Mouse (Mus musculus): Measurements from ENCODE around the gene Cfap74.
"Not testable (repeated sequence)": the region's sequence is repeated elsewhere in the genome, so short reads cannot be mapped to it uniquely, and the experiment has no call there.

Gene Cfap74

DNA sequence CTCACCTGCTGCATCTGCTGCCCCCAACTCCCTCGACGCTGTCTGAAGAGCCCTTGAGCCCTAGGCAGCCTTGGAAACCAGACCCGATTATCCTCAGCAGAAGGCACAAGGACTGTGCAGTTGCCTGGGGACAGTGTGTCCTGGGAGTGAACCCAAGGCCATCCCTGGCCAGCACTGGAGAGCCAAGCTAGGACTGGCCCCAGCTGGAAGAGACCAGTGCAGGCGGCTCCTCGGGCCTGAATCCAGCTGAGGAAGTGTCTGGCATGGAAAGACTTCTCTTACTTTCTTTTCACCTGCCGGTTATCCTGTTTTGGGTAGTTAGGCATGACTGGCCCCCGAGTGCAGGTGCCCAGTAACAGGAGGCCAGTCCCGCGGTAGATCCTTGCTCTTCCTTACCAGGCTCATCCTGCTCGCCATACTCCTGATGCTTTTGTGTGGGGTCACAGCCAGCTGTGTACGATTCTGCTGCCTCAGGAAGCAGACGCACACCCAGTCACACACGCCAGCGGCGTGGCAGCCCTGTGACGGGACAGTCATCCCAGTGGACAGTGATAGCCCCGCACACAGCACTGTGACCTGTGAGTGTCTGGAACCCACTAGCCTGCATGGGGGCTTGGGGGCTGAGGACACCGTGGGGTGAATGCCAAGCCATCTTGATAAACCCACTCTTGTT lies 60.7 kb downstream of the Cfap74 start:
- no peak for DNase-seq (ENCODE audit: low spot score in 2 of 2)

DNA sequence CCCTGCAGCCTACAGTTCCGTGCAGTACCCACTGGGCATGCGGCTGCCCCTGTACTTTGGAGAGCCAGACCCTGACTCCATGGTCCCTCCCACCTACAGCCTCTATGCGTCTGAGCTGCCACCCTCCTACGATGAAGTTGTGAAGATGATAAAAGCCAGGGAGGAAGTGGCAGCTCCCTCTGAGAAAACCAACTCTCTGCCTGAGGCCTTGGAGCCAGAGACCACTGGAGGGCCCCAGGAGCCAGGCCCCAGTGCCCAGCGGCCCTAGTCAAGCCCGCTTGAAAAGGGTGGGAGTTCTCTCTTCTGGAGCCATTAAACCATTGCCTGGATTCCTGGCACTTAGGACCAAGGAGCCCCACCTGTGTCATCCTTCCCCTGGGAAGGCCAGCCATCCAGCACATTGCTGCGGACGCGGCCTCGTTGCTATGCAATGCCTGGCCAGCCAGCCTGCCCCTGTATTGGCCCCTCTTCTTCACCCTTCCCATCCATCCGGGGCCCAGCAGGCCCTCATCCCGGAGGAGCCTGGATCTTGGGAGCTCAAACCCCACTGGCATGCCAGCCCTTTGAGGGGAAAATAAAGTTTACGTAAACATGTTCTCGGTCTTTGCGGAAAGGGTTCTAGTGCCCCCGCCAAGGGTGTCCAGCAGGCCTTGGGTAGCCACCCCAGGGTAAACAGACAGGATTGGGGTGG lies 61.4 kb downstream of the Cfap74 start:
- DNase-seq (ENCODE audit: low spot score in 2 of 2): no peak

DNA sequence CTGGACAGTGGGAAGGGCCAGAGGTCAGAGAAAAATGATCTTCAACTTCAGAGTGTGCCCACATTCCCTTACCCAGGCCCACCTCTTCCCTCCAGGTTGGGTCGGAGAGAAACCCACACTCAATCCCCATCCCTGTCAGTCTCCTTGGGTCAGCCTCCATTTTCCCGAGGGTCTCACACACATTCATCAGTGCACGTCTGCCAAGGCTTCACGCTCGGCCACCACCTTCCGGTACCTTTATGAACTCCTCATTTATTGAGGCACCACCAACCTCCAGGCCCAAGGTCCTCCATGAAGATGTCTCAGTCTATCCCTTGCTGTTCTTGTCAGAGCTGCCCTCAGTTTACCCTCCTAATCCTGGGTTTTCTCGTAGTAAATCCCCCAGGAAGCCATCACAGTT lies 62.0 kb downstream of the Cfap74 start:
- no peak for DNase-seq (ENCODE audit: low spot score in 2 of 2)

DNA sequence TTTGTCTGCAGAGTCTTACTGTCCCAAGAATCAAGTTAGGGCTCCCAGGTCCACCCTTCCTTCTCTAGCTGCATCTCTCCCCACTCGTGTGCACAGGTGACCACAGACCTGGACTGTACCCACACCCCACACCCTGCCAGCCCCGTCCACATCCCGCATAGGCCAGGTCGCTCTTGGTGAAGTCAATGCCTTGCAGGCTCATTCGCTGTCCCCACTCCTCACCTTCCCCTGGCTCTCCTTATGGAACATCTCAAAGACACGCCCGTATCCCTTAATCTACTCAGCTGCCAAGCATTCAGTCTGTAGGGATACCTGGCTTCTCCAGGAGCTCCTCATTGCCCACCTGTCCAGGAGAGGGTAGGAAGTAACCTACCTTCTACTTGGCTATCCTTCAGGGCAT lies 62.4 kb downstream of the Cfap74 start:
- no peak for DNase-seq (ENCODE audit: low spot score in 2 of 2)

DNA sequence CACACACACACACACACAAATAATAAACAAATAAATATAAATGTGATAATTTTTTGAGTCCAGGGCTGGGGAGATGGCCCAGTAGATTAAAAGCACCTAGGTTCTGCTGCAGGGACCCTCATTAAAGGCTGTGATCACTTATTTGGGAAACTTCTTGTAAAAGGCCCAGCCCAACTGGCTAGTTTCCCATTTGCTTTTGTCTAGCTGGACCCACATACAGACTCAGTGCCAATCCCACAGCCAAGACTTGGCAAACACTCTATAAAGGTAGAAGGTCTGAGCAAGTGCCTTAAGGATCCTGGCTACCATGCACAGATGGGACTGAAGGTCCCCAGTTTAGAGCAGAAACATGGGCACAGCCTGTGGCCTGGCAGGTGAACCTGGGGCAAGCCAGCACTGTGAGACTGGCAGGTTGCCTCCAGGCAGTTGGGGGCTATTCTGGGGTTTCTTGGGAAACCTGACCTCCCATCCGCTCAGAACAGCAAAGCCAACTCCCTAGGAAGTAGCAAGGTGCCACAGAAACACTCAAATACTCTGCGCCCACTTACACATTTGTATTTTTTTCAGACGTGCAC lies 63.8 kb downstream of the Cfap74 start:
- DNase-seq (ENCODE audit: low spot score in 2 of 2): no peak

GRCm38 (mm10) chr4:155473319-155473718 lies 64.3 kb downstream of the Cfap74 start:
- no peak for DNase-seq (ENCODE audit: low spot score in 2 of 2)

- not testable (repeated sequence) for DNase-seq (ENCODE audit: low spot score in 2 of 2)
Measured at GRCm38 (mm10) chr4:155473796-155474195, 64.8 kb downstream of the Cfap74 start.

DNA sequence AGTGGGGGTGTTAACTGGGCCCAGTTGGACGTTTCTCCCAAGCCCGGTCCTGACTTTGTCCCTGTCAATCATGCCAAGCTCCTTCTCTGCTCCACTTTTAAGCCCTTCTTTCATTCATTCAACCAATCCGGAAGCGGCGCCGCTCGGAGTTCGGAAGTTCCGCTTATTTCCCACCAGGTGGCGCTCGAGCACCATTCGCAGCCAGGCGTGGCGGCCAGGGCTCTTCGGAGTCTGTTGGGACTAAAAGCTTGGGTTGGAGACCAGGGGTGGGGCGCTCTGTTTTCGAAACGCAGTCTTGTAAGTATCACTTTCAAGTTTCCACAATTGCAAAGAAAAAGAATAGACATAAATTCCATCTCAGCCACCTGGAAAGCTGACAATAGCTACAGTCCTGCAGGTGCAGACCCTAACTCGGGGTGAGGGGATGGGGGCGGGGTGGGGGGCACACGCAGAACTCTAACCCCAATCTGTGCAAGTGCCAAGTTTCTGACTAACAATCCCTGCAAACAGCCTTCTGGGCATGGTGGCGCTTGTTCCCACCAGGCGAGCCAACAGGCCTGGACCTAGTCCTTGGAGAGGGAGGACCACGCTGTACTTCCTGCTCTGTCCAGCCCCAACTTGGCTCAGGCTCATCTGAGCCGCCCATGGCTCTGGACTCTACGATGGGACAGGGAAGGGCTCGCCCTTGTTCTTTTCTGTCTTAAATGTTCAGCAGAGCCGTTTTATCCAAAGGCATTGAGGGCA lies 72.6 kb downstream of the Cfap74 start:
- peak; percentile 64 to 75 for DNase-seq (ENCODE audit: low spot score in 2 of 2)

DNA sequence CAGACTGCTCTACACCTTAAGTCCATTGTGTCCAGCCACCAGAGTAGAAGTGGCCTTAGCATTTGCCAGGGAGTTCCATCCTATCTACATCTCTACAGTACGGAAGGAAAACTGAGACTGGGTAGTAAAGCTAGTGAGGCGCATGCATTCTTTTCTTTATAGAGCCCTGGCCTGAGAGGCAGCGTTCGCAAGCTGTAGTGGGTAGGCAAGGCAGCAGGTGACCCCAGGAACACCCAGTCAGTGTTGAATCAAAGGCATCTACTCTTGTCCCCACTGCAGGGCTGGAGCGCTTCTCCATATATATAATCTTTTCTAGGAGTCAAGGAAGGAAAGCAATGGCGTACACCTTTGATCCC lies 73.1 kb downstream of the Cfap74 start:
- no peak for DNase-seq (ENCODE audit: low spot score in 2 of 2)

GRCm38 (mm10) chr4:155482733-155483540 lies 73.9 kb downstream of the Cfap74 start:
- no peak for DNase-seq (ENCODE audit: low spot score in 2 of 2)

DNA sequence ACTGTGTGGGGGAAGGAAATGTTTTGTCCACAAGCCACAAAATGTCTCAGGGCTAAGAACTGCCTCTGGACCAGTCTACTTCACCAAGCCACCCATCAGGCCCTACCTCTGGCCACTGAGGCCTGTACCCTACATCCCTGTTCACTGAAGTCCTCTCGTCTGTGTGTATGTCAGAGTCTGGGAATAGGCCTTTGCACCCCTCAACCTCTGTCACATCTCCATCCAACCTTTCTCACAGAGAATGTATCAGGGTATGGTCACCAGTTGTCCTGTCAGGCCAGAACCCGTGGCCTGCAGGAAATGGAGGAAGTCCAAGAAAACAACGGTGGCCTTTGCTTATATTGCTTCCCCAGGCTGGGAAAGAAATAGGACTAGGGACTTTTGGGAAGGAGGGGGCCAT lies 76.5 kb downstream of the Cfap74 start:
- DNase-seq (ENCODE audit: low spot score in 2 of 2): no peak

DNA sequence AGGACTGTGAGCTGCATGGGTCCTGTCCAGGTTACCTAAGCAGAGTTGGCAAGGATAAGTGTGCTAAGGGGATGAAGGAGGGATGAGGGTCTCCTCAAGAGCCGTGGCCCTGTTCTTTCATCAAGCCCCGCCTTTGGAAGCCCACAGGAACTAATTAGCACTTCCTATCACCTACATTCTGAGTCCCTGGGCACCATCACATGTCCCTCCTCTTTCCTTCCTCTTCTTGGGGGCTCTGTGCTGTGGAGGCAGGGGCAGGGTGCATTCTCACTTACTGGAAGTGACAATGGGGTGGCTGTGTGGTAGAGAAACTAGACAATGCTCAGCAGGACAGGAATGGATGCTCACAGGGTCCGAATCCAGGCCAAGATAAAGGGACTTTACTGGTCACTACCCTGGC lies 78.8 kb downstream of the Cfap74 start:
- peak; percentile 32 to 37 for DNase-seq (ENCODE audit: low spot score in 2 of 2)

DNA sequence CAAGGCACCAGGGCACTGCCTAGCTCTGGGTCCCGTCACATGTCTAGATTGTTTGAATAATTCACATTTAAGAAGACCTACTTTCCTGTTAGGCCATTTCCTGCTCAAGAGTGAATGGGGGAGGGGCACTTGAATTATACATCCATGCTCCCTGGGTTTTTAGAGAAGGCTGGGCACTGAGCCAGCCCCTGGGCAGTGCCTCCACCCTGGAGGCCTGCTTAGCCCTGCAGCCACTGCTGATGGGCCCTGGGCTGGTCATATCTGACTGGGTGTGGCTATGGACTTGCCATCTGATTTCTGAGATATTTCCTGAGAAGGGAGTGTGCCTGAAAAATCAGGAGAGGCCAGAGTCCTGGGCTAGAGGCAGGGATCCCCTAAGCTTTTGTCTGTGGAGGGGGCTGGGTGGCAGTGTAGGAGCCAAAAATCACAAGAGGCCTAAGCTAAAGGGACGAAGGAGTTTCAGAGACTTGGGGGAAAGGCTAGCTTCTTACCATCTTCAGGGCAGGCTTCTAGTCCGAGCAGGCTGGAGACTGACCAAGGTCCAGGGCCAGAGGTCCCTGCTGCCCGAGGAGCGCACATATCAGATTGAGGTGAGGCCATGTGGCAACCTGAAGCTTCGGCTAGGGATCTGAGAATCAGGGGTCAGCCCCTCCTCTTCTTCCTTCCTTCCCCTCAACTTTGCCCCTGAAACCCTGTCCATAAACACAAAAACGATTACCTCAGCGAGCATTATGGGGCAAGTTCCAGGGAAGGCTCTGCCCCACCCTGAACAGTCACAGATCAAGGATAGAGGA lies 79.4 kb downstream of the Cfap74 start:
- peak; percentile 44 to 67 for DNase-seq (ENCODE audit: low spot score in 2 of 2)

GRCm38 (mm10) chr4:155489101-155489970 lies 80.3 kb downstream of the Cfap74 start:
- DNase-seq (ENCODE audit: low spot score in 2 of 2): no peak

GRCm38 (mm10) chr4:155490456-155490855 lies 81.5 kb downstream of the Cfap74 start:
- DNase-seq (ENCODE audit: low spot score in 2 of 2): no peak

- peak; percentile 89 to 91 for DNase-seq (ENCODE audit: low spot score in 2 of 2)
Measured at GRCm38 (mm10) chr4:155490990-155491504, 82.1 kb downstream of the Cfap74 start, which contains the start of gene Gnb1. Gene Gnb1, plus strand, starts transcription at chr4:155491361.

- DNase-seq (ENCODE audit: low spot score in 2 of 2): no peak
Measured at GRCm38 (mm10) chr4:155491529-155492130, 82.6 kb downstream of the Cfap74 start.

DNA sequence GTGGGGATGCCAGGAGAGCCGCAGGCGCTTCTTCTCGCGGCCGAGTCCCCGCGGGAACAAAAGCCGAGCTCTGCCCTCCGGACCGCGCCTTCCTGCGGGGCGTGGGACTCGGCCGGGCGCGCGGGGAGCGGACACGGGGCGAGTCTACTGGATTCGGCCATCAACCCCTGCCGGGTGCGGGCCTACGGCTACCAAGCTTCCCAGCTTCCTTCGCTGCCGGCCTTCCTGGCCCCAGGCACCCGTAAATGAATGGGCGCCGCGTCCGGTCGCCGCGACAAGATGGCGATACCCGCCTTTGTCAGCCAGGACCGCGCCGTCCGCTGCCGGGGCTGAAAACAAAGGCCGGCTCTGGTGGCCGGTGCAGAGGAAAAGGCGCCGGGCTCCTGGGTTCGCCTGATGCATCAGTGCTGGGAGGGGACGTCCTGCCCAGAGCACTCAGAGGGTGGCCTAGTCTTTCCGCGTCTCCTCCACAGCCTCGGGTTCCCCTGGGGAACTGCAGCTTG lies 83.2 kb downstream of the Cfap74 start:
- DNase-seq (ENCODE audit: low spot score in 2 of 2): peak; percentile 37 to 49

- DNase-seq (ENCODE audit: low spot score in 2 of 2): no peak
Measured at GRCm38 (mm10) chr4:155494891-155495290, 85.9 kb downstream of the Cfap74 start.

Data from spleen, postnatal 36 days (tissue).